Mouse (Mus musculus): ENCODE measurements around the gene Olfr527.

Gene Olfr527

GRCm38 (mm10) chr7:140333717-140334116 lies at the start of gene Olfr527:
Gene Olfr527 (plus strand): TSS chr7:140334017.
- no peak for DNase-seq (ENCODE audit: low spot score)

- no peak for DNase-seq (ENCODE audit: low spot score)
These were observed 38.1 kb upstream of the Olfr527 start for GRCm38 (mm10) chr7:140295746-140296145.

DNA sequence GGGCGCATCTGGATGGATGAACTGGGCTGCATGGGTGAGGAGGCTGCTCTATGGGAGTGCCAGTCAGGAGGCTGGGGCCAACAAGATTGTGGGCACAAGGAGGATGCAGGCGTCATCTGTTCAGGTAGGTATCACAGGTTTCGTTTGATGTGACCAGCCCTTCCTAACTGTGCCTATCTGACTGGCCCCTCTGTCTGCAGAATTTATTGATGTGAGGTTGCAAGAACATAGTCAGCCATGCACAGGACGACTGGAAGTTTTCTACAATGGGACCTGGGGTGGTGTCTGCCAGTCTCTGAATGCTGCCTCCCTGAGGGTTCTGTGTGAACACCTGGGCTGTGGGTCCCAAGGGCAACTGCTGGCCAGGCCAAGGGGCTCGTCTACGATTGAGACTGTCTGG lies 36.9 kb upstream of the Olfr527 start:
- no peak for DNase-seq (ENCODE audit: low spot score)

GRCm38 (mm10) chr7:140299416-140299815 lies 34.4 kb upstream of the Olfr527 start:
- no peak for DNase-seq (ENCODE audit: low spot score)

- DNase-seq (ENCODE audit: low spot score): no peak
These were observed 13.9 kb upstream of the Olfr527 start for GRCm38 (mm10) chr7:140319861-140320385.

DNA sequence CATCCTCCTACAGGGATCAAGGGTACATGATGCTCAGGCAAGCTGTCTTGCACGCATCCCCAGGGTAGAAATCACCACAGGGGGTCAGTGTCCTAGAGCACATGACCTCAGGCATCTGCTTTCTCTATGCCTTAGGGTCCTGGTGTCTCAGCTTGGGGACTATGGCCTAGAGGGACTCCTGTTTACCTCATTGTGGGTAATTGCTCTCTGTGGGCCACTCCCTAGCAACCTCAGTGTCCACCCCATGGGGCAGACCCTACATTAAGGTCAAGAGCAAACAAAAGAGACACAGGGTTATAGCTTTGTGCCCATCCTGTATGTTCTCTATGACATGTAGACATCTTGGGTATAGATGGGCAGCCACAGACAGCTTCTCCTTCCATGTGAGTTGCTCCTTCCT lies 13.3 kb upstream of the Olfr527 start, which contains the start of gene Olfr525:
Gene Olfr525, plus strand, starts transcription at position 301 of the 400 bp plus-strand sequence.
- no peak for DNase-seq (ENCODE audit: low spot score)

DNA sequence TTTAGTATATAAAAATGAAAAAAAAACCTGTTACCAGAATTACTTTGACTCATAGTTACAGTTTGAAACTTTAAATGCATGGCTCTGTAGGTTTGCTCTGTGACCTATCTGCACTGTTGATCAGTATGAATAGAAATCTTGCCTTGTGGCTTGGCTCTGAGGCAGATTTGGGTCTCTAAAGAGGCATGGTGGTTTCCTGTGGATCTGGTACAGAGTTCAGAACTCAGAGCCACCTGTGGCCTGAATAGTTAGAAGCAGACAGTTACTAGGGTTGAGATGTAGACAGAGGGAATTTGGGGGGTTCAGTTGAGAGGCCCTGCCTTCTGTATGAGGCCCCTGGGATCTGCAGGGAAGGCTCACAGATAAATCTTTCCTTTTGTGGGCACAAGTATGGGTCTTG lies 12.7 kb upstream of the Olfr527 start:
- DNase-seq (ENCODE audit: low spot score): no peak

DNA sequence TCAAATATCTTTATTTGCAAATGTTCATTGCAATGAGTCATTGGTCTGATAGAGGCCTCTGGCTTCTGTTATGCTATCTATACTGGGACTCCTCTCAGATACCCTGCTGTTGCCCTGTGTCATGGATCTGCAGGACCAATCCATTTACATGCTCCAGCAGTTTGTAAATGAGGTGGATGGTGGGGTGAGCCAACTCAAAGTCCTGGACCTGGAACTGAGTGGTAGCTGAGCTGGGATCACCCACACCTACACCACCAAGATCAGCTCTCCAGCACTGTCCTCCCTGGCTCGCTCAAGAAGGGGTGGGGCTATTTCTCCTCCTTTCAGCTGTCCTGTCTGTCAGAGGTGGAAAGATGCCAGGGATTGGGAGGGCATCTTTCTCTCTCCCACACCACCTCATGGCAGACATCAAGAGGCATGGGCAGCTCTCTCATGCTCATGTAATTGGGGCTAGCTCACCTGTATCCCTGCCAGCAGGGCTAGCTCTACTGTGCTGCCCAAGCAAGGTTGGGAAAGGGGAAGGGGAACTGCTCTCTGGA lies 4.0 kb upstream of the Olfr527 start:
- no peak for DNase-seq (ENCODE audit: low spot score)

DNA sequence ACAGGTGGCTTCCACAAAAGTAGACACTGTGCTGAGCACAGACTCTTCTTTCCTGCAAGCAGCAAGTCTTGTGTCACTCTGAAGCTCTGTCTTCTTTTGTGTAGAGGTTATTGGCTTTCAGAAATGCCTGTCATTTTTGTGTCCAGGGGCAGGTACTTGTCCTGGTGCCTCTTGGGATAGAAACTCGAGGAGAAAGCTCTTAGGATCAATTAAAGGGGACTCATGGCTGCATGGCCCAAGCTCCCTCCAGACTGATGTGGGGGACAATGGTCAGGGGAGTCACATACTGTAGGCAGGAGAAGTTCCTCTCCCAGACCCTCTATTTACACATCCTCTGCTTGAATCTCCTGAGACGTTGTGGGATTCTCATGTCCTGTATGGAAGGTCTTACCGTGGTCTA lies 27.8 kb downstream of the Olfr527 start, which contains the start of gene Olfr60:
Gene Olfr60, minus strand, starts transcription at position 101 of the 400 bp plus-strand sequence.
- DNase-seq (ENCODE audit: low spot score): no peak

- no peak for DNase-seq (ENCODE audit: low spot score)
These were observed 40.5 kb downstream of the Olfr527 start for GRCm38 (mm10) chr7:140374300-140374699.

DNA sequence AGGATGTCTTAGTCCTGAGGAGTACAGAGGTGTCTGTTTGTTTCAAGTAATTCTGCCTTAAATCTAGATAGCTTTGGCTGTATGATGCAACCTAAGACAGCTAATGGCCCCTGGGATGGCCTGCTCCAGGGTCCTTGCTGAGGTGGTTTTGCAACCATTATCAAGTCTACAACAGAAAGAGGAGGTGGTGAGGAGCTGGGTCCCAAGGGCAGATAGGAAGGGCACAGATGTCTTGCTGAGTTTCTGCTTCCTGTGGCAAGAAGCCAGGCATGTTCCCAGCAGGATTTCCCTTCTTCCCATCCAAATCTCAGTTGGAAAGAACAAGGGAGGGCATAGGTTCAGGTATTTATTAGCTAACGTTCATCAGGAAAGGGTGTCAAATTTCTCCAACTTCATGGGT lies 42.4 kb downstream of the Olfr527 start, which contains the start of gene Olfr530:
Gene Olfr530, minus strand, starts transcription at position 101 of the 400 bp plus-strand sequence.
- no peak for DNase-seq (ENCODE audit: low spot score)

DNA sequence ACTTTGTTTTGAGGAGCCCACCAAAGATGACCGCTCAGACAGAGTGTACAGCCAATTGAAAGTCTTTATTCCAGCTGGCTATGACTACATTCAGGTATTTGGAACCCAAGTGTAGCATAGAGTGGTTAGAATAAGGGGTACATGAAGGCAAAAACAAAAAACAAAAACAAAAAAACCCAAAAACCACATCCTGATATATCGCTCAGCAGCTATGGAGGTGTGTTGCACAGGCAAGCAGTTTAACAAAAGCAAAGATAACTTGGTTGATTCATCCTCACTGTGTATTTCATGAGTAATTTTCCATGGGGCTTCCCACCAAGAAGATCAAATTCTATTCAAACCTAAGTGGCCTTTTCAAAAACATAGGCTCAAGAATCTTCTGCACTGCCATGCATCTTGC lies 43.1 kb downstream of the Olfr527 start:
- no peak for DNase-seq (ENCODE audit: low spot score)
